Mouse (Mus musculus) right cerebral cortex, adult 2 months (tissue): ENCODE data around the gene Otc.

Source experiments
- DNase-seq, 2 experiments: peaks; one replicate each; pipeline ENCODE4 v3.0.0; 2021 to 2022; ENCODE audit warnings: low spot score in 2 of 2

Otc gene

GRCm38 (mm10) chrX:10251852-10252504 is at the start of gene Otc:
TSS of gene Otc (plus strand) at chrX:10252305.
- no peak for DNase-seq

GRCm38 (mm10) chrX:10205937-10206336 is 46.2 kb upstream of the Otc start:
- no peak for DNase-seq

GRCm38 (mm10) chrX:10215972-10216371 is 36.1 kb upstream of the Otc start:
- peak; percentile 22 to 37 for DNase-seq

- DNase-seq, result peak; percentile 83 to 85
Measured at GRCm38 (mm10) chrX:10216410-10216949, 35.6 kb upstream of the Otc start, which contains the start of gene Rpgr. TSS of gene Rpgr (minus strand) at chrX:10216920.

GRCm38 (mm10) chrX:10219281-10219680 is 32.8 kb upstream of the Otc start:
- DNase-seq, result no peak

GRCm38 (mm10) chrX:10233051-10233450 is 19.1 kb upstream of the Otc start:
- peak; percentile 10 to 23 for DNase-seq

- DNase-seq, result no peak
Measured at GRCm38 (mm10) chrX:10234617-10235016, 17.5 kb upstream of the Otc start.

GRCm38 (mm10) chrX:10239515-10239914 is 12.6 kb upstream of the Otc start:
- no peak for DNase-seq

GRCm38 (mm10) chrX:10243916-10244315 is 8.2 kb upstream of the Otc start:
- no peak for DNase-seq

- no peak for DNase-seq
Measured at GRCm38 (mm10) chrX:10251357-10251756, 748 bp upstream of the Otc start.

- DNase-seq, result no peak
Measured at GRCm38 (mm10) chrX:10257774-10258173, 5.7 kb downstream of the Otc start.

- no peak for DNase-seq
Measured at GRCm38 (mm10) chrX:10258260-10258659, 6.2 kb downstream of the Otc start.

- no peak for DNase-seq
Measured at GRCm38 (mm10) chrX:10268308-10268707, 16.2 kb downstream of the Otc start.

- no peak for DNase-seq
Measured at GRCm38 (mm10) chrX:10268761-10269437, 16.8 kb downstream of the Otc start.

GRCm38 (mm10) chrX:10297341-10297740 is 45.2 kb downstream of the Otc start:
- no peak for DNase-seq

GRCm38 (mm10) chrX:10318176-10318575 is 66.1 kb downstream of the Otc start:
- DNase-seq, result no peak

- no peak for DNase-seq
Measured at GRCm38 (mm10) chrX:10330246-10330645, 78.1 kb downstream of the Otc start.

GRCm38 (mm10) chrX:10331749-10332148 is 79.6 kb downstream of the Otc start:
- no peak for DNase-seq

GRCm38 (mm10) chrX:10336816-10337215 is 84.7 kb downstream of the Otc start:
- DNase-seq, result no peak

- DNase-seq, result no peak
Measured at GRCm38 (mm10) chrX:10355867-10356266, 103.8 kb downstream of the Otc start.
